Mouse (Mus musculus): ENCODE data around the gene Hunk. TPM values are rescaled to one million over a fixed set of nuclear protein-coding genes. Genes with fewer than 3 reads are reported as not detected.

The Hunk gene
- polyA plus RNA-seq, 1 experiment from 2014 or later, result 8.5 TPM

DNA sequence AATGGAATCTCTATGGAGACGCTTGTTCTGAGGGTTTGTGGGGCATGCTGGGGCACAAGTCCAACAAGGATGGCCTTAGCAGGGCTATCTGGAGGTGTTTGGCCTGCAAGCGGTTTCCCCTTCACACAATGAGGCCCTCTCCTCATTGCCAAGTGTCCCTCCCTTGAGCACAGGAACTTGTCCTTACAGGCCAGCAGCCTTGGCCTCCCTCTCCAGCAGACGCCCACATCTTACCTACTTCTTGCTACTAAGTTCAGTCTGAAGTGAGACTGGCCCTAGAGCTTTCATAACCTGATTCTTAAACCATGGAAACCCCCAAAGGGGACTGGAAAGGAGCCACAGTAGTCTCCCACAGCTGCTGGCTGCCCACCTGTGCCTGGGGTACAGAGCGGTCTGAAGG lies 104.3 kb downstream of the Hunk start:
- Histone ChIP-seq H3K27me3 (no peaks in the 10 kb centered on the region), H3K9me3 (no peaks in the 10 kb centered on the region), H3K4me2 (replicated peaks) (no peak overlapping the region), H3K4me3 (replicated peaks) (no peak overlapping the region), H3K36me3 (peaks cover 44% of the 10 kb centered on the region), H3K9ac (replicated peaks) (no peak overlapping the region), H3K27ac (no peak overlapping the region), H3K4me1 (replicated peaks) (peaks cover 16% of the 10 kb centered on the region)
- no peak for ATAC-seq
- 83% methylated on average over 4 of the region's 4 CpGs for WGBS

DNA sequence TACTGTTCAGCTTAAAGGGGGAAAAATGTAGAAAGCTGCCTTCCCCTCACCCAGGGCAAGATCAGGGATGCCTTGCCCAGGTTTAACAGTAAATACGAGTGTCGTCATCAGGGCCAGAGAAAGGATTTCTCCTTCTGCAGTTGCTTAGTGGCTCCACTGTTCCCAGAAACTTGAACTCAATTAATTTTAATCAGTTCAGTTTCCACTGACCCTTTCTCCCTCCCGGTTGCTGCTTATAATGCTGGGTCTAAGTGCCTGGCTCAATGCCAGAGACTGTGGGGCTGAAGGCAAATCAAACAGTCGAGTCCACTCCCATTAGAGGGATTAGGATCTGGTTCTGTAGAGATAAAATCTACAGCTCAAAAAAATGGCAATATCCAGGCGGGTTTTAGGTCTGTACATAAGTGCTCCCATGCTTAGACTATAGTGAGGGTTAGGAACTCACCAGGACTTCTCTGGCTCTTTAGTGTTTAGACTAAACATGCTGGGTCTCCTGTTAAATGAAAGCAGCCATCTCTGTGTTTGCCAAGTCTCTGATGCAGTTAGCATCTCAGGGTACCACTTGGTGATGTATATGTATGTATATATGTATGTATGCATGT lies 106.2 kb downstream of the Hunk start:
- peaks cover 18% of the 10 kb centered on the region for H3K4me1 ChIP-seq (replicated peaks)
- H3K4me3 ChIP-seq (replicated peaks), result no peak overlapping the region
- peak; percentile 53 for ATAC-seq
- peak overlapping the region; percentile 41; the same call in 1 of the 2 replicates for H3K27ac ChIP-seq
- no peaks in the 10 kb centered on the region for H3K27me3 ChIP-seq
- H3K36me3 ChIP-seq, result peaks cover 53% of the 10 kb centered on the region
- 38% methylated on average over 5 of the region's 5 CpGs for WGBS
- no peak overlapping the region for H3K4me2 ChIP-seq (replicated peaks)
- no peak overlapping the region for H3K9ac ChIP-seq (replicated peaks)
- no peaks in the 10 kb centered on the region for H3K9me3 ChIP-seq

DNA sequence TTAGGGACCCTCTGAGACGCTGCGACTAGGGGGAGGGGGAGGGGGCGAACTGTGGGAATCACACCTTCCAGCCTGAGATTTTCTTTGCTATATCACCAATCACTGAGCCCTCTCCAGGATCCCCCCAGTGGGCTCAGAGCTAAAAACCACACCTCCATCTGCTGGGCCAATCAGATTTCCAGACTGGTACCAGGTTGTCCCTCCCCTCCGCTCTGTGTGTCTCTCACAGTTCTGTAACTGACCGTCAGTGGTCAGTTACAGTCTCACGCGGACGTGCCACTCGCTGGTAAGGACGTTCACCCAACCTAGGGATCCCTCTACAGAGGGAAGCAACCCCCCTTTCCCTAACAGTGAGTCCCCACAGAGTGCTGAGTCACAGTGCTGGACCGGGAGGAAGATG lies 111.1 kb downstream of the Hunk start:
- Histone ChIP-seq H3K27ac (no peak overlapping the region), H3K4me3 (replicated peaks) (no peak overlapping the region), H3K9me3 (no peaks in the 10 kb centered on the region), H3K4me2 (replicated peaks) (0 out of 2 replicates have a peak overlapping the region, but pooled peaks have one; percentile 2), H3K27me3 (no peaks in the 10 kb centered on the region), H3K4me1 (replicated peaks) (peaks cover 10% of the 10 kb centered on the region), H3K36me3 (peaks cover 46% of the 10 kb centered on the region), H3K9ac (replicated peaks) (no peak overlapping the region)
- 34% methylated on average over 11 of the region's 11 CpGs for WGBS
- ATAC-seq, result peak; percentile 19; the same call in 1 of the 2 replicates

GRCm38 (mm10) chr16:90497749-90498464 lies 112.1 kb downstream of the Hunk start:
- H3K27me3 ChIP-seq, result no peaks in the 10 kb centered on the region
- no peaks in the 10 kb centered on the region for H3K9me3 ChIP-seq
- H3K9ac ChIP-seq (replicated peaks), result no peak overlapping the region
- H3K27ac ChIP-seq, result no peak overlapping the region
- no peak for ATAC-seq
- no peak overlapping the region for H3K4me2 ChIP-seq (replicated peaks)
- H3K4me3 ChIP-seq (replicated peaks), result no peak overlapping the region
- 0 out of 2 replicates have a peak, but pooled peaks cover 3% of the 10 kb centered on the region for H3K4me1 ChIP-seq (replicated peaks)
- peaks cover 46% of the 10 kb centered on the region for H3K36me3 ChIP-seq
- 86% methylated on average over 16 of the region's 16 CpGs for WGBS

DNA sequence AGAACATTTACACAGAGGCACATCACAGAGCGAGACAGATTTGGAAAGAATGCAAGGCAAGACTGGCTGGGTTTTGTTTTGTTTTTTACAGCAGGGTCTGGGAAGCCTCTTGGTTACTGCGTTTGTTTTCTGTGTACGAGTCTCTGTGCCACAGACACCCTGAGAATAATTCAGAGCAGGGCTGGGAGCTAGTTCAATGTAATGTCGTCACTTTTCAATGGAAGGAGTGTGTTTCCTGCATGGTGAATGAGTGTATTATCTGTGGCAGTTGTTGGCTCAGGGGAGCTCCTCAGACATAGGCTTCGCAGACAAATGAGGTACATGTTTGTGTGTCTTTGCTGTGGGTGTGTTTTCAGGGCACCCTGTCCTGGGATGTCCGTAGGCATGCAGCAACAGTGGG lies 115.0 kb downstream of the Hunk start:
- Histone ChIP-seq H3K4me1 (replicated peaks) (peaks cover 8% of the 10 kb centered on the region; the same call in 1 of the 2 replicates), H3K9ac (replicated peaks) (no peak overlapping the region), H3K9me3 (no peaks in the 10 kb centered on the region), H3K36me3 (peaks cover 27% of the 10 kb centered on the region), H3K27ac (no peak overlapping the region), H3K27me3 (no peaks in the 10 kb centered on the region), H3K4me3 (replicated peaks) (no peak overlapping the region), H3K4me2 (replicated peaks) (no peak overlapping the region)
- 0 out of 2 replicates have a peak, but pooled peaks have one; percentile 21 for ATAC-seq
- 74% methylated on average over 6 of the region's 6 CpGs for WGBS

- ATAC-seq, result no peak
- H3K9me3 ChIP-seq, result no peaks in the 10 kb centered on the region
- no peak overlapping the region for H3K4me3 ChIP-seq (replicated peaks)
- H3K4me1 ChIP-seq (replicated peaks), result peaks cover 5% of the 10 kb centered on the region; the same call in 1 of the 2 replicates
- H3K36me3 ChIP-seq, result no peaks in the 10 kb centered on the region
- H3K27me3 ChIP-seq, result no peaks in the 10 kb centered on the region
- H3K4me2 ChIP-seq (replicated peaks), result no peak overlapping the region
- no peak overlapping the region for H3K27ac ChIP-seq
- no peak overlapping the region for H3K9ac ChIP-seq (replicated peaks)
- 74% methylated on average over 10 of the region's 10 CpGs for WGBS
These were observed 119.4 kb downstream of the Hunk start for GRCm38 (mm10) chr16:90505252-90505651.

DNA sequence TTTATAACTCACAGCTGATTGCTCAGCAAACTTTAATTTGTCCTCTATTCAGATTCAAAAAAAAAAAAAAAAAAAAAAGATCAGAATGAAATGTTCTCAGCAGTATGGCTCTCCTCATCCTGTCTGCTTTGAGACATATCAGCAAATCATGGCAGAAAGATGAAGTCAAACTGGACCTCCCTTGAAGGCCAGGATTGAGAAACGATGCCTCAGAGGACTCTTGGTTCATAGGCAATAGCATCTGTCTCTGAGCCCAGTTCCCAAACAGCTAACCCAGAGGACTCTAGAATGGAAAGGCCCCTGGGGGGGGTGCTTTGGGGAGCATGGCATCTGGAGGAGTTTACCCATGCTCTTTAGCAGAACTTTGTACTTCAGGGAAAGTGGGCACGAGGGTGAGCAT lies 119.9 kb downstream of the Hunk start:
- no peaks in the 10 kb centered on the region for H3K9me3 ChIP-seq
- H3K9ac ChIP-seq (replicated peaks), result no peak overlapping the region
- H3K4me3 ChIP-seq (replicated peaks), result no peak overlapping the region
- H3K4me1 ChIP-seq (replicated peaks), result peaks cover 5% of the 10 kb centered on the region; the same call in 1 of the 2 replicates
- 95% methylated on average over 2 of the region's 2 CpGs for WGBS
- H3K27me3 ChIP-seq, result no peaks in the 10 kb centered on the region
- no peak overlapping the region for H3K4me2 ChIP-seq (replicated peaks)
- no peak overlapping the region for H3K27ac ChIP-seq
- ATAC-seq, result no peak
- no peaks in the 10 kb centered on the region for H3K36me3 ChIP-seq

GRCm38 (mm10) chr16:90511551-90512296 lies 125.9 kb downstream of the Hunk start:
- ATAC-seq, result no peak
- 94% methylated on average over 19 of the region's 19 CpGs for WGBS

GRCm38 (mm10) chr16:90517041-90517440 lies 131.2 kb downstream of the Hunk start:
- H3K27ac ChIP-seq, result no peak overlapping the region
- no peaks in the 10 kb centered on the region for H3K9me3 ChIP-seq
- no peak overlapping the region for H3K4me2 ChIP-seq (replicated peaks)
- H3K36me3 ChIP-seq, result no peaks in the 10 kb centered on the region
- H3K4me1 ChIP-seq (replicated peaks), result peaks cover 15% of the 10 kb centered on the region
- ATAC-seq, result no peak
- 85% methylated on average over 9 of the region's 9 CpGs for WGBS
- no peak overlapping the region for H3K4me3 ChIP-seq (replicated peaks)
- H3K27me3 ChIP-seq, result no peaks in the 10 kb centered on the region
- no peak overlapping the region for H3K9ac ChIP-seq (replicated peaks)

More at GRCm38 (mm10) chr16:90511551-90512296, 125.9 kb downstream of the Hunk start:
- H3K27me3 ChIP-seq, result no peaks in the 10 kb centered on the region
- H3K36me3 ChIP-seq, result no peaks in the 10 kb centered on the region
- no peak overlapping the region for H3K4me2 ChIP-seq (replicated peaks)
- no peak overlapping the region for H3K9ac ChIP-seq (replicated peaks)
- H3K9me3 ChIP-seq, result no peaks in the 10 kb centered on the region
- H3K4me1 ChIP-seq (replicated peaks), result no peaks in the 10 kb centered on the region
- H3K27ac ChIP-seq, result no peak overlapping the region
- no peak overlapping the region for H3K4me3 ChIP-seq (replicated peaks)

GRCm38 (mm10) chr16:90518232-90518631 lies 132.4 kb downstream of the Hunk start:
- Histone ChIP-seq H3K9me3 (no peaks in the 10 kb centered on the region), H3K4me1 (replicated peaks) (peaks cover 22% of the 10 kb centered on the region), H3K36me3 (no peaks in the 10 kb centered on the region), H3K4me3 (replicated peaks) (no peak overlapping the region), H3K4me2 (replicated peaks) (no peak overlapping the region), H3K9ac (replicated peaks) (no peak overlapping the region), H3K27ac (no peak overlapping the region), H3K27me3 (no peaks in the 10 kb centered on the region)
- 84% methylated on average over 8 of the region's 8 CpGs for WGBS
- peak; percentile 40 for ATAC-seq

DNA sequence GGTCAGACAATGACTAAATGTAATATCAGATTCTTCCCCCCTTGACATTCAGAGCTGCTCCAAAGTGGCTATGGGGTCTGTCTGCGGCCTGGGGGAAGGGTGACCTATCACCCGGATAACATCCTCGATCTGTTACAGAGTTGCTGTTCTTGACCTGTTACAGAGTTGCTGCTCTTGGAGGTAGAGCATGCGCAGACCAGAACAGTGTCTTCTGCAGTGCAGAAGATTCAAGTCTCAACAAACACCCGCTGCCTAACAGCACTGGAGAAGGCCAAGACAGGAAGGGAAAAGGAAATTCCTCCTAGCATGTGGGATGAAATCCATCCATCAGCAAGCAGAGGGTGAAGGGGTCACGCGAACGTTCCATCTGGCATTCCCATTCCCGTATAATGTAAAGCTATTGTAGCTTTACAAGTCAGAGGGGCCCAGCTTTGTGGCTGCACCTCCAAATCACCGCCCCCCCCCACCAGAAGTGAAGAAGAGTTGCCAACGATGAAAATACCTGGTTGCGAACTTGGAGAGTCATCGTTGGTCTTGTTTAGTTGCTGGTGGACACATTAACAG lies 133.0 kb downstream of the Hunk start:
- Histone ChIP-seq H3K27me3 (no peaks in the 10 kb centered on the region), H3K4me2 (replicated peaks) (no peak overlapping the region), H3K9me3 (no peaks in the 10 kb centered on the region), H3K4me1 (replicated peaks) (peaks cover 22% of the 10 kb centered on the region), H3K27ac (no peak overlapping the region), H3K36me3 (no peaks in the 10 kb centered on the region), H3K4me3 (replicated peaks) (no peak overlapping the region), H3K9ac (replicated peaks) (no peak overlapping the region)
- no peak for ATAC-seq
- WGBS, result 90% methylated on average over 13 of the region's 13 CpGs

Measured in midbrain, embryonic 13.5 days (tissue).